Mouse (Mus musculus) stomach, postnatal 0 days (tissue): ENCODE measurements at regions not wholly inside any gene's neighbourhood (a gene's known extent, or its start where the extent isn't known, plus 50 kb on each side); places are given as distances from the start of the nearest gene placed in this dataset.

Source experiments
- ATAC-seq: fragments of 200-750 bp; cut with Nextera tagmentation; 2 replicates; pipeline ENCODE4 v1.8.0; 2017; ENCODE audit not compliant: low FRiP score, low TSS enrichment
- DNase-seq: peaks from one replicate; pipeline ENCODE4 v3.0.0-alpha.2; 2016; ENCODE audit warnings: low spot score
- H3K27ac ChIP-seq: fragments of 300-500 bp; sonication (generic); replicated peaks from 2 replicates; pipeline ENCODE4 v1.5.1; 2014; ENCODE audit warnings: mild to moderate bottlenecking, control low read depth
- H3K27me3 ChIP-seq: fragments of 300-500 bp; sonication (generic); 2 replicates; pipeline ENCODE4 v1.6.1; 2014; ENCODE audit warnings: low read length; ENCODE audit not compliant: control insufficient read depth, insufficient read depth
- H3K36me3 ChIP-seq: fragments of 300-500 bp; sonication (generic); 2 replicates; pipeline ENCODE4 v1.6.1; 2014; ENCODE audit warnings: low read length, mixed read lengths; ENCODE audit not compliant: control insufficient read depth, insufficient read depth
- H3K4me1 ChIP-seq: fragments of 300-500 bp; sonication (generic); replicated peaks from 2 replicates; pipeline ENCODE4 v1.6.1; 2014; ENCODE audit warnings: antibody characterized with exemption; ENCODE audit not compliant: control insufficient read depth, insufficient read depth
- H3K4me2 ChIP-seq: fragments of 300-500 bp; sonication (generic); replicated peaks from 2 replicates; pipeline ENCODE4 v1.6.1; 2014; ENCODE audit warnings: low read depth, mild to moderate bottlenecking, control low read depth, moderate library complexity
- H3K4me3 ChIP-seq: fragments of 300-500 bp; sonication (generic); 2 replicates; pipeline ENCODE4 v1.5.1; 2014; ENCODE audit warnings: low read depth, low read length, control low read depth
- H3K9ac ChIP-seq: fragments of 300-500 bp; sonication (generic); 2 replicates; pipeline ENCODE4 v1.6.1; 2014; ENCODE audit warnings: mild to moderate bottlenecking, low read length, control low read depth, mixed read lengths
- H3K9me3 ChIP-seq: fragments of 300-500 bp; sonication (generic); 2 replicates; pipeline ENCODE4 v1.6.1; 2016; ENCODE audit warnings: low read length; ENCODE audit not compliant: control insufficient read depth
- CTCF ChIP-seq: IDR thresholded peaks from 2 replicates; pipeline ENCODE4 v1.5.1; 2016; ENCODE audit warnings: antibody characterized with exemption, low read depth, mild to moderate bottlenecking, moderate library complexity
- EP300 ChIP-seq: optimal IDR thresholded peaks from 2 replicates; pipeline ENCODE3; 2016; ENCODE audit warnings: antibody characterized with exemption
- WGBS: fragments of 180-500 bp; shearing (Covaris S2); extraction: QIAGEN DNeasy Blood & Tissue Kit; methylation state at CpG from one replicate; pipeline ENCODE4 v1.1.7; 2014; 5-methylcytosine and 5-hydroxymethylcytosine counted together

- no peak overlapping the region for H3K27ac ChIP-seq
- ATAC-seq (no peak), DNase-seq (peak; percentile 15)
- H3K9ac ChIP-seq = no peak overlapping the region
- H3K4me3 ChIP-seq = peak overlapping the region; percentile 34
- H3K9me3 ChIP-seq = no peaks in the 10 kb centered on the region
- no peaks in the 10 kb centered on the region for H3K36me3 ChIP-seq
- H3K4me1 ChIP-seq = 0 out of 2 replicates have a peak, but pooled peaks cover 5% of the 10 kb centered on the region
- no peaks in the 10 kb centered on the region; the same call in 1 of the 2 replicates for H3K27me3 ChIP-seq
- WGBS = 4% methylated on average over 21 of the region's 21 CpGs
- peak overlapping the region; percentile 64 for H3K4me2 ChIP-seq
- TF ChIP-seq EP300 (no peak), CTCF (no peak)
Measured at GRCm38 (mm10) chr4:124276741-124277455, 333.7 kb downstream of the 3100002H09Rik start.

DNA sequence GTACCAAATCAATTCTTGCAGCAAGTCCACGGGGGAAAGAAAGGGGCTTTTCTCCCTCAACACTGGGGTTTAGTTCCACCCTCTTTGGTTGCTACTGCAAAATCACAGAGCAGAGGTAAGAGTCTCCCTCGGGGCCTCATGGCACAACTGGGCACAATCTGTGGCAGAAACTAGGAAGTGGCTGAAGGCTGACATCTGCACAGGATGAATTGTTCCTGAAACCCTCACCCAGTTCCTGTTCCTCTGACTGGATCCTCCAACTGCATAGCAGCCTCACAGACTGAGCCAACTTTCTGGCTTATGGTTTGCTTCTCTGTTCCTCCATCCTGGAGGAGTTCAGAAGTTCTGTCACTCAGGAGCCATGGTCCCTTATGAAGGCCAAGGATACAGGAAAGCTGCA is 338.6 kb downstream of the 3100002H09Rik start:
- Histone ChIP-seq H3K9me3 (no peaks in the 10 kb centered on the region), H3K36me3 (no peaks in the 10 kb centered on the region)
- WGBS = 78% methylated on average over 2 of the region's 2 CpGs

DNA sequence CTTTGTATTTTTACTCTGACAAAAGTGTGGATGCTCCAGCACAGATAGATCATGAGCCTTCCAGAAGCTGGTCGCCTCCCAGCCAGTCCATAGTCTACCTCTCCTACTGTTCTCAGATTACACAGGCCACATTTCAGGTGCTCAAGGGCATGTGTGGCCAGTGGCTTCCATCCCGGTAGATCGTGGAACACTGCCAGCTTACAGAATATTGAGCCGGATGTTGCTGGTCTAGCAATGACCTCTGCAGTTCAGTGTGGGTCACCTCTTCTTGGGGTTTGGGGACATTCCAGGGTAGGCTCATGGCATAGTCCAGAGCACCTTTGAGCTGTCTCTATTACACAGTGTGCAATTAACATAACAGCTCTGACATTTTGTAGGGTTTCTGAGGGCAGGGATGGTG is 342.2 kb downstream of the 3100002H09Rik start:
- TF ChIP-seq CTCF (no peak), EP300 (no peak)
- Histone ChIP-seq H3K27me3 (no peaks in the 10 kb centered on the region), H3K9ac (no peak overlapping the region), H3K4me2 (no peak overlapping the region), H3K9me3 (no peaks in the 10 kb centered on the region), H3K4me3 (no peak overlapping the region), H3K36me3 (no peaks in the 10 kb centered on the region), H3K4me1 (no peaks in the 10 kb centered on the region), H3K27ac (no peak overlapping the region)
- no peak for DNase-seq
- no peak for ATAC-seq
- WGBS = 69% methylated on average over 4 of the region's 4 CpGs

More for the DNA sequence above, 338.6 kb downstream of the 3100002H09Rik start:
- no peak overlapping the region for H3K4me2 ChIP-seq
- DNase-seq = no peak
- H3K9ac ChIP-seq = no peak overlapping the region
- H3K27me3 ChIP-seq = no peaks in the 10 kb centered on the region
- 0 out of 2 replicates have a peak, but pooled peaks cover under 1% of the 10 kb centered on the region for H3K4me1 ChIP-seq
- no peak overlapping the region for H3K4me3 ChIP-seq
- no peak for ATAC-seq
- no peak overlapping the region for H3K27ac ChIP-seq
- no peak for TF ChIP-seq CTCF
- no peak for TF ChIP-seq EP300

GRCm38 (mm10) chr4:124266573-124266972 is 344.0 kb downstream of the 3100002H09Rik start:
- no peak overlapping the region for H3K9ac ChIP-seq
- no peaks in the 10 kb centered on the region for H3K9me3 ChIP-seq
- DNase-seq = no peak
- no peaks in the 10 kb centered on the region for H3K27me3 ChIP-seq
- H3K27ac ChIP-seq = no peak overlapping the region
- H3K4me1 ChIP-seq = no peaks in the 10 kb centered on the region
- no peak for TF ChIP-seq EP300
- TF ChIP-seq CTCF = no peak
- H3K4me2 ChIP-seq = no peak overlapping the region
- H3K4me3 ChIP-seq = no peak overlapping the region
- 42% methylated on average over 4 of the region's 4 CpGs for WGBS
- no peak for ATAC-seq
- H3K36me3 ChIP-seq = no peaks in the 10 kb centered on the region

DNA sequence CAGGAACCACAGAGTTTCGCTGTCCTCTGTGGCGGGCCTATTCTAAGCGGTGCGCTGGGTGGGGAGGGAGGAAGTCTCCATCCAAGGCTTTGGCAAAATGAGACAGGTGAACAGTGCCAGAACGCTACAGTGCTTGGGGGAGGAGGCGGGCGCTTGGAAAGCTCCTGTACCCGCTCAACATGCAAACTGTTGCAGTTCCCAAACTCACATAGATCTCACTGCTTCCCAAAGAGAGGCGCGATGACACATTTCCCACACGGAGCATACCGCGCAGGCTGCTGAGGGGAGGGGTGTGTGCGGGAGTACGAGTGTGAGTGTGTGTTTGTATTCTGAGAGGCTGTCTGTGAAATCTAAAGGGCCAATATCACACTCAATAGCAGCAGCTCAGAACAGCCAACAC is 345.1 kb downstream of the 3100002H09Rik start:
- H3K9ac ChIP-seq = no peak overlapping the region
- no peaks in the 10 kb centered on the region for H3K9me3 ChIP-seq
- DNase-seq (no peak), ATAC-seq (no peak)
- H3K27ac ChIP-seq = no peak overlapping the region
- 73% methylated on average over 15 of the region's 15 CpGs for WGBS
- TF ChIP-seq EP300 (no peak), CTCF (no peak)
- no peaks in the 10 kb centered on the region for H3K4me1 ChIP-seq
- H3K27me3 ChIP-seq = no peaks in the 10 kb centered on the region
- no peak overlapping the region for H3K4me2 ChIP-seq
- H3K4me3 ChIP-seq = no peak overlapping the region
- no peaks in the 10 kb centered on the region for H3K36me3 ChIP-seq

DNA sequence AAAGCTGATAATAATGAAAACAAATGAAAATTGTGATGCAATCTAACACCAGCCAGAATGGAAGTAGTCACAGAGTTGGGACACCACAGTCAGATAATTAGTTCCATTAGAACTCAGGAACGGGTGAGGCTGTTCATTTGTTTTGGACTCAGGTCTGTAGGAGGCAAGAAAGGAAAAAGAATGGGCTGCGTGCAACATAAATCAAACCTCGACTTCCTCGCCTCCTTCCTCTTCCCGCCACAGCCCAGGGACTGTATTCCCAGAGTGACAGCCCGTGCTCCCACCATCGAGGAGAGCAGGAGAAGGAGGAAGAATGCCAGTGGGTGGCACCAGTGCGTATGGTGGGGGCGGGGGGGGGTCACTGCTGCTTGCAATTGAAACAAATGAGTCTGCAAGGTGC is 339.2 kb upstream of the 4930535I16Rik start:
- ATAC-seq = no peak
- no peak overlapping the region for H3K9ac ChIP-seq
- no peak for DNase-seq
- no peak overlapping the region for H3K4me2 ChIP-seq
- WGBS = 7% methylated on average over 9 of the region's 9 CpGs
- TF ChIP-seq EP300 (no peak), CTCF (no peak)
- H3K9me3 ChIP-seq = no peaks in the 10 kb centered on the region
- no peak overlapping the region for H3K27ac ChIP-seq
- no peaks in the 10 kb centered on the region for H3K27me3 ChIP-seq
- H3K4me1 ChIP-seq = no peaks in the 10 kb centered on the region
- H3K4me3 ChIP-seq = no peak overlapping the region
- H3K36me3 ChIP-seq = no peaks in the 10 kb centered on the region
